Mouse (Mus musculus) heart, adult 2 months (tissue): Measurements from ENCODE around the gene Gramd1c. TPM values are rescaled to one million over a fixed set of nuclear protein-coding genes. Genes with fewer than 3 reads are reported as not detected.

ENCODE experiments used
- DNase-seq, 2 experiments: peaks; one replicate each; pipeline ENCODE4 v3.0.0; 2021
- H3K27ac ChIP-seq: fragments of 200-600 bp; 2 replicates; pipeline ENCODE4 v1.8.1; 2022
- H3K27me3 ChIP-seq: fragments of 200-500 bp; 2 replicates; pipeline ENCODE4 v1.6.1; 2012; ENCODE audit warnings: mild to moderate bottlenecking, low read length, inconsistent platforms, mixed read lengths; ENCODE audit not compliant: control insufficient read depth, insufficient read depth
- H3K36me3 ChIP-seq: fragments of 200-500 bp; 2 replicates; pipeline ENCODE4 v1.6.1; 2012; ENCODE audit warnings: low read length, inconsistent platforms; ENCODE audit not compliant: control insufficient read depth, insufficient read depth
- H3K4me1 ChIP-seq: fragments of 200-500 bp; 2 replicates; pipeline ENCODE4 v1.6.1; 2011; ENCODE audit warnings: low read length; ENCODE audit not compliant: control insufficient read depth, insufficient read depth
- H3K4me3 ChIP-seq: fragments of 200-600 bp; 2 replicates; pipeline ENCODE4 v1.8.1; 2022
- H3K79me2 ChIP-seq: fragments of 200-500 bp; replicated peaks from 2 replicates; pipeline ENCODE4 v1.6.1; 2012; ENCODE audit warnings: mild to moderate bottlenecking, inconsistent platforms, low read length, moderate library complexity, mixed read lengths; ENCODE audit not compliant: control insufficient read depth, insufficient read depth
- H3K9ac ChIP-seq: fragments of 200-500 bp; 2 replicates; pipeline ENCODE4 v1.6.1; 2012; ENCODE audit warnings: low read depth, mild to moderate bottlenecking, control low read depth, inconsistent platforms, low read length, mixed read lengths
- CTCF ChIP-seq: fragments of 200-600 bp; IDR thresholded peaks from 2 replicates; pipeline ENCODE4 v1.8.1; 2022; ENCODE audit warnings: antibody characterized with exemption, mild to moderate bottlenecking, moderate library complexity
- EP300 ChIP-seq: fragments of 200-500 bp; IDR thresholded peaks from 2 replicates; pipeline ENCODE4 v1.6.1; 2011; ENCODE audit warnings: low read depth, low read length, control low read depth; ENCODE audit not compliant: insufficient read depth
- POLR2A ChIP-seq: fragments of 200-500 bp; IDR thresholded peaks from 2 replicates; pipeline ENCODE4 v1.6.1; 2011; ENCODE audit warnings: mild to moderate bottlenecking, low read depth, low read length, control low read depth; ENCODE audit not compliant: insufficient read depth
- WGBS: fragments of 180-500 bp; shearing (Covaris S2); methylation state at CpG from one replicate; pipeline ENCODE4 v1.1.7; 2018; 5-methylcytosine and 5-hydroxymethylcytosine counted together
- intact Hi-C: fragments of 180-260 bp; cut with DNase I; formaldehyde crosslinking; loops from one replicate; pipeline ENCODE4 v1.15.1; 2025
- polyA plus RNA-seq: library from polyadenylated mRNA; depleted of rRNA; stranded (reverse); fragments of >200 nt; gene quantifications from 2 replicates; pipeline ENCODE4 v1.2.3, GENCODE M21; 2012
- total RNA-seq, 2 experiments: library from RNA; stranded (reverse); gene quantifications; 2 replicates each; pipeline ENCODE4 v1.2.3; 2021

Gene Gramd1c
- total and polyA plus RNA-seq, 3 experiments: 0.37 to 0.50 (median 0.37) TPM

- Histone ChIP-seq H3K27me3 (no peaks in the 10 kb centered on the region), H3K4me3 (no peak overlapping the region), H3K4me1 (no peaks in the 10 kb centered on the region; the same call in 1 of the 2 replicates), H3K9ac (no peak overlapping the region), H3K27ac (no peak overlapping the region), H3K79me2 (no peaks in the 10 kb centered on the region), H3K36me3 (no peaks in the 10 kb centered on the region)
- intact Hi-C loops: no loop called here
- DNase-seq: no peak
- 91% methylated on average over 3 of the region's 3 CpGs for WGBS
- TF ChIP-seq POLR2A (no peak), EP300 (no peak)
Observed at GRCm38 (mm10) chr16:43963780-43964179, 99.4 kb downstream of the Gramd1c start.

- no peak overlapping the region for H3K27ac ChIP-seq
- 91% methylated on average over 9 of the region's 9 CpGs for WGBS
Observed at GRCm38 (mm10) chr16:43963291-43963690, 99.9 kb downstream of the Gramd1c start.

GRCm38 (mm10) chr16:43958038-43958437, 105.1 kb downstream of the Gramd1c start:
- DNase-seq: no peak
- Histone ChIP-seq H3K4me3 (no peak overlapping the region), H3K36me3 (no peaks in the 10 kb centered on the region), H3K27me3 (no peaks in the 10 kb centered on the region), H3K79me2 (no peaks in the 10 kb centered on the region), H3K9ac (no peak overlapping the region), H3K4me1 (no peaks in the 10 kb centered on the region), H3K27ac (no peak overlapping the region)
- no peak for TF ChIP-seq EP300
- no peak for TF ChIP-seq CTCF
- no peak for TF ChIP-seq POLR2A
- WGBS: 87% methylated on average over 4 of the region's 4 CpGs
- intact Hi-C loops: no loop called here

More at GRCm38 (mm10) chr16:43963291-43963690, 99.9 kb downstream of the Gramd1c start:
- Histone ChIP-seq H3K27me3 (no peaks in the 10 kb centered on the region), H3K4me3 (no peak overlapping the region), H3K79me2 (no peaks in the 10 kb centered on the region), H3K36me3 (no peaks in the 10 kb centered on the region), H3K9ac (no peak overlapping the region), H3K4me1 (no peaks in the 10 kb centered on the region; the same call in 1 of the 2 replicates)
- intact Hi-C loops: no loop called here
- TF ChIP-seq POLR2A (no peak), EP300 (no peak)
- no peak for DNase-seq

- H3K4me1 ChIP-seq: no peaks in the 10 kb centered on the region
- H3K9ac ChIP-seq: no peak overlapping the region
- H3K4me3 ChIP-seq: no peak overlapping the region
- TF ChIP-seq CTCF (no peak), POLR2A (no peak), EP300 (no peak)
- H3K27ac ChIP-seq: no peak overlapping the region
- DNase-seq: no peak
- no peaks in the 10 kb centered on the region for H3K36me3 ChIP-seq
- H3K79me2 ChIP-seq: no peaks in the 10 kb centered on the region
- intact Hi-C loops: no loop called here
- 55% methylated on average over 6 of the region's 6 CpGs for whole genome bisulfite sequencing
- H3K27me3 ChIP-seq: no peaks in the 10 kb centered on the region
Observed at GRCm38 (mm10) chr16:43954913-43955312, 108.2 kb downstream of the Gramd1c start.

GRCm38 (mm10) chr16:43951591-43951990, 111.6 kb downstream of the Gramd1c start:
- 66% methylated on average over 4 of the region's 4 CpGs for WGBS
- H3K27me3 ChIP-seq: no peaks in the 10 kb centered on the region
- H3K4me1 ChIP-seq: no peaks in the 10 kb centered on the region
- TF ChIP-seq POLR2A (no peak), CTCF (no peak), EP300 (no peak)
- H3K4me3 ChIP-seq: no peak overlapping the region
- DNase-seq: peak in 1 of 2 experiments; percentile 65
- intact Hi-C loops: no loop called here
- H3K9ac ChIP-seq: no peak overlapping the region
- H3K36me3 ChIP-seq: no peaks in the 10 kb centered on the region
- no peak overlapping the region for H3K27ac ChIP-seq
- H3K79me2 ChIP-seq: no peaks in the 10 kb centered on the region

- Histone ChIP-seq H3K4me3 (no peak overlapping the region), H3K79me2 (no peaks in the 10 kb centered on the region), H3K9ac (no peak overlapping the region), H3K27ac (no peak overlapping the region), H3K4me1 (no peaks in the 10 kb centered on the region; the same call in 1 of the 2 replicates), H3K36me3 (no peaks in the 10 kb centered on the region), H3K27me3 (no peaks in the 10 kb centered on the region)
- no peak for DNase-seq
- WGBS: 72% methylated on average over 3 of the region's 3 CpGs
- no peak for TF ChIP-seq EP300
- intact Hi-C loops: no loop called here
Observed at GRCm38 (mm10) chr16:43945869-43946268, 117.3 kb downstream of the Gramd1c start.
